Mouse (Mus musculus): Measurements from ENCODE around the gene Erc2. TPM values are rescaled to one million over a fixed set of nuclear protein-coding genes. Genes with fewer than 3 reads are reported as not detected.

The Erc2 gene
- total and polyA plus RNA-seq, 2 experiments from 2014 or later, result 0.11 to 1.7 TPM

DNA sequence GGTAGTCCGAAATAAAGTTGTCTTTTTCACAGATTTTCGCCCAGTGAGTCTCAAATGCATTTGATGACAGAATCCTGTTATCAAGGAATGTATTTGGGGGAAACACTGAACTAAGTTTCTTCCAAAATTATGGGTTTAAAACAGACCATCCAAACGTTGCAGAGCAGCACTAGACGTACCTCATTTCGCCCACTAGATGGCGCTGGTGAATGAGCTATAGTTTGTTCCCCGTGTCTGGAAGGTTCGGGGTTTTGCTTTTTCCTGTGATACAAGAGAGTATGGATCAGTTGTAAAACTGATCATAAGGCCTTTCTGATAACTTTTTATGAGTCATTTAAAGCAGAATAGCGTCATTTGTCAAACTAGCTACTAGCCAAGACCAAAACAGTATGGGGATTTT, 185.9 kb downstream of the Erc2 start:
- H3K27me3 ChIP-seq (ENCODE audit: control insufficient read depth, insufficient read depth, low read length), result no peaks in the 10 kb centered on the region
- peak; percentile 82 for TF ChIP-seq CTCF (IDR thresholded peaks at IDR 0.05; ENCODE audit: low read depth)
- no peak for TF ChIP-seq EP300 (IDR thresholded peaks at IDR 0.05; ENCODE audit: low read depth)
- H3K4me1 ChIP-seq (ENCODE audit: control insufficient read depth, insufficient read depth), result no peaks in the 10 kb centered on the region
- no peak overlapping the region for H3K4me2 ChIP-seq (ENCODE audit: low read depth, low read length)
- H3K4me3 ChIP-seq (ENCODE audit: low read depth, low read length), result no peak overlapping the region
- no peaks in the 10 kb centered on the region for H3K36me3 ChIP-seq (replicated peaks; ENCODE audit: control insufficient read depth, insufficient read depth, low read length)
- no peak overlapping the region for H3K9ac ChIP-seq (replicated peaks; ENCODE audit: low read depth, low read length)
- H3K9me3 ChIP-seq (replicated peaks; ENCODE audit: control insufficient read depth, low read length), result no peaks in the 10 kb centered on the region
- ATAC-seq (ENCODE audit: insufficient read depth, low read depth), result no peak
- H3K27ac ChIP-seq (ENCODE audit: low read depth), result no peak overlapping the region
- DNase-seq (ENCODE audit: low spot score), result peak; percentile 45
- WGBS, result 2% methylated on average over 9 of the region's 9 CpGs

DNA sequence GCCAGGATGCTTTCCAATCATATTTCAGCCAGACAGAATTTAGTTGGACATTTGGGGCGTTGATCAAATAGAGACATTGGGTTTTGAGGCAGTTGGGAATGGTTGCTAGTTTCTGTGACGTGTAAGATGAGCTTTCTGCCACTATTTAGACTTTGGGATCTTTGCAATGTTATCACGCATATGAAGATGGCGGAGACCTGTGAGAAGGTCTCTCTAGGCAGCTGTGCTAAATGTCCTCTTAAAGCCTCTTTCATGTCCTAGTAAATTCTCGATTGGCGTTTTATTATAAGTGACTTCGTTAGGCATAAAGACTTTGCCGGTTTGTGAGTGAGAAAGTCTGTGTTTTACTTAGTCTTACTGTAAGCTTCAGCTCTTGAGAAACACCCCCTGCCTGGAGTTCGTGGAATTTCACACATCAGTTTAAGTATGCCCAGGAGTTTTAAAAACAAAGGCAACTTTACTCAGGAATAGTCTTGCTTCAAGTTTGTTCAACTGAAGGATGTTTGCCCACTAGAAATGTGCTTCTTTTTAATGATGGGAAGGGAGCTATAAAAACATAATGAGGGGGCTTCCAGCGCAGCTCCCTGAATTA, 186.4 kb downstream of the Erc2 start:
- Histone ChIP-seq H3K9ac (replicated peaks; ENCODE audit: low read depth, low read length) (no peak overlapping the region), H3K36me3 (replicated peaks; ENCODE audit: control insufficient read depth, insufficient read depth, low read length) (no peaks in the 10 kb centered on the region), H3K4me1 (ENCODE audit: control insufficient read depth, insufficient read depth) (no peaks in the 10 kb centered on the region), H3K27ac (ENCODE audit: low read depth) (no peak overlapping the region), H3K4me3 (ENCODE audit: low read depth, low read length) (no peak overlapping the region), H3K9me3 (replicated peaks; ENCODE audit: control insufficient read depth, low read length) (no peaks in the 10 kb centered on the region), H3K27me3 (ENCODE audit: control insufficient read depth, insufficient read depth, low read length) (no peaks in the 10 kb centered on the region), H3K4me2 (ENCODE audit: low read depth, low read length) (no peak overlapping the region)
- TF ChIP-seq CTCF (IDR thresholded peaks at IDR 0.05; ENCODE audit: low read depth) (no peak), EP300 (IDR thresholded peaks at IDR 0.05; ENCODE audit: low read depth) (no peak)
- DNase-seq (ENCODE audit: low spot score) (no peak), ATAC-seq (ENCODE audit: insufficient read depth, low read depth) (no peak)
- 47% methylated on average over 10 of the region's 10 CpGs for WGBS

DNA sequence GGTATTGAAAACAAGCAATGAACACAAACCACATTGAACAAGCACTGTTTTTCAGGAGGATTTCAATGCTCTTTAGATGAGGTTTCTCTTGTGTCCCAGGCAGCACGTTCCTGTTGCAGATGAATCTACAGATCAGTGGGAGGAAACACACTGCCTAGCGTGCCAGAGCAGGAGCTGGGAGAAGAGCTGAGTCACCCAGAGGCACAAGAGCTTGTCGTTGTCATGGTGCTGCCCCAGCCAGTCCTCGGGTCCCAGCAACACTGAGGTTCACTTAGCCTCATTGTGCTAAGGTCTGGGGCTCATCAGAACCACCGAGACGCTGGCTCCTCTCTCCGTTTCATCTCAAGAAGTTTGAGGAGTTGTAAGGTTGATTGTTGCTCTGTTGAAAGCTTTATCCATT, 188.6 kb downstream of the Erc2 start:
- H3K4me2 ChIP-seq (ENCODE audit: low read depth, low read length), result no peak overlapping the region
- H3K27ac ChIP-seq (ENCODE audit: low read depth), result no peak overlapping the region
- WGBS, result 29% methylated on average over 7 of the region's 7 CpGs
- no peak for DNase-seq (ENCODE audit: low spot score)
- no peak overlapping the region for H3K9ac ChIP-seq (replicated peaks; ENCODE audit: low read depth, low read length)
- H3K9me3 ChIP-seq (replicated peaks; ENCODE audit: control insufficient read depth, low read length), result no peaks in the 10 kb centered on the region
- no peak overlapping the region for H3K4me3 ChIP-seq (ENCODE audit: low read depth, low read length)
- no peak for TF ChIP-seq CTCF (IDR thresholded peaks at IDR 0.05; ENCODE audit: low read depth)
- no peak for TF ChIP-seq EP300 (IDR thresholded peaks at IDR 0.05; ENCODE audit: low read depth)
- ATAC-seq (ENCODE audit: insufficient read depth, low read depth), result no peak
- H3K36me3 ChIP-seq (replicated peaks; ENCODE audit: control insufficient read depth, insufficient read depth, low read length), result no peaks in the 10 kb centered on the region
- no peaks in the 10 kb centered on the region for H3K4me1 ChIP-seq (ENCODE audit: control insufficient read depth, insufficient read depth)
- no peaks in the 10 kb centered on the region for H3K27me3 ChIP-seq (ENCODE audit: control insufficient read depth, insufficient read depth, low read length)

DNA sequence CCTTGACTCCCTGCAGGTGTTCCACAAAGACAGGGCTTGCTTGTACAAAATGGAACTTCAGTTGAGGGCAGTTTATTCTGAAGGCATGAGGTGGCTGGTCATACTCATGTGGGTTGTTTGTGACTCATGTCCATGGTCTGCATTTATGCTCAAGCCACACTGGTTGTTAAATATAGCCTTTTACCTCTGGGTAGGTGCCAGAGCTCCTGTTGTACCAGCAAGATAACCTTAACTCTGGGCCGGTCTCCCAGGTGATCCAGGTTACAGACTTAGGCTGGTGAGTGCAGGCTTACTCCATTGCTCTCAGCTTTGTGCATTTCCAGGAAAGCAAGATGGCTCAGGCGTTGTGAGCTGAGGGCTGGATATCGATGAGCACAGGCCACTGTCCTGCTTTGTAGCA, 189.4 kb downstream of the Erc2 start:
- no peaks in the 10 kb centered on the region for H3K27me3 ChIP-seq (ENCODE audit: control insufficient read depth, insufficient read depth, low read length)
- H3K36me3 ChIP-seq (replicated peaks; ENCODE audit: control insufficient read depth, insufficient read depth, low read length), result no peaks in the 10 kb centered on the region
- no peak overlapping the region for H3K9ac ChIP-seq (replicated peaks; ENCODE audit: low read depth, low read length)
- H3K4me3 ChIP-seq (ENCODE audit: low read depth, low read length), result no peak overlapping the region
- ATAC-seq (ENCODE audit: insufficient read depth, low read depth) (no peak), DNase-seq (ENCODE audit: low spot score) (no peak)
- no peak overlapping the region for H3K4me2 ChIP-seq (ENCODE audit: low read depth, low read length)
- no peak for TF ChIP-seq CTCF (IDR thresholded peaks at IDR 0.05; ENCODE audit: low read depth)
- no peak for TF ChIP-seq EP300 (IDR thresholded peaks at IDR 0.05; ENCODE audit: low read depth)
- WGBS, result 72% methylated on average over 3 of the region's 3 CpGs
- no peaks in the 10 kb centered on the region for H3K9me3 ChIP-seq (replicated peaks; ENCODE audit: control insufficient read depth, low read length)
- H3K4me1 ChIP-seq (ENCODE audit: control insufficient read depth, insufficient read depth), result no peaks in the 10 kb centered on the region
- no peak overlapping the region for H3K27ac ChIP-seq (ENCODE audit: low read depth)

DNA sequence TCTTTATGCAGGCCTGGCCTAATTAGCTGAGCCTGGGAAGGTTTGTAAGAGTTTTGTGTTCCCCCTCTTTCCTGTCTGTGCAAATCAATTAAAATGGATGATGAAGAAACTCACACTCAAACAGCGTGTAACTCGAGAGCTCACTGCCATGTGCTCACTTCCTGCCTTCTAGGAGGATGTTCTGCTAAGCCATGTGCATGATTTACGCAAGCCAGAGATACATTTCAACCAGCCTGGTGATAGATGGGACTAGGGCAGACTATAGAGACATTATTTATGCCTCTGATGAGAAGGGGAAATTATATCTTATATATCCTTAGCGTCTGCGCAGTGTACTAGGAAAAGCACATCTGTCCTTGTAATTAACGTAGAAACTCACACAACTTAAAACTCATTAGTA, 193.5 kb downstream of the Erc2 start:
- ATAC-seq (ENCODE audit: insufficient read depth, low read depth) (no peak), DNase-seq (ENCODE audit: low spot score) (no peak)
- Histone ChIP-seq H3K27me3 (ENCODE audit: control insufficient read depth, insufficient read depth, low read length) (no peaks in the 10 kb centered on the region), H3K9me3 (replicated peaks; ENCODE audit: control insufficient read depth, low read length) (no peaks in the 10 kb centered on the region), H3K4me3 (ENCODE audit: low read depth, low read length) (no peak overlapping the region), H3K4me2 (ENCODE audit: low read depth, low read length) (no peak overlapping the region), H3K9ac (replicated peaks; ENCODE audit: low read depth, low read length) (no peak overlapping the region), H3K4me1 (ENCODE audit: control insufficient read depth, insufficient read depth) (no peaks in the 10 kb centered on the region), H3K27ac (ENCODE audit: low read depth) (no peak overlapping the region), H3K36me3 (replicated peaks; ENCODE audit: control insufficient read depth, insufficient read depth, low read length) (no peaks in the 10 kb centered on the region)
- 78% methylated on average over 6 of the region's 6 CpGs for WGBS
- TF ChIP-seq CTCF (IDR thresholded peaks at IDR 0.05; ENCODE audit: low read depth), result no peak
- TF ChIP-seq EP300 (IDR thresholded peaks at IDR 0.05; ENCODE audit: low read depth), result no peak

DNA sequence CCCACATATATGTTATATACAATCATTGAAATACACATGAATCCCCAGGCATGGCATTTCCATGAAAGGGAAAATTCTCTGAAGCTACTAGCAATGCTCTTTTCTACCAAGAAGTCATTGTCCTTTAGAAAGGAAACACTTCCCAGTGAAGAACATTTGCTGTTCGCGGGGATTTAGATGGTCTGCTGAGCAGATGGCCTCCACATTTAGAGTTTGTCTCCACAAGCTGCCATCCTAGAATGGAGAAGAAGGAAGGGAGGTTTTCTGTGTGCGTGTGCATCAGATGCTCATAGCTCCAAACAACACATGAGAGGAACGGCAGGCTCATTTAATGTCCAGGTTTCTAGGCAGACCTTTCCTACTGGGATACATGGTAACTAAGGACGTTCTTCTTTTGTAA, 196.8 kb downstream of the Erc2 start:
- H3K4me2 ChIP-seq (ENCODE audit: low read depth, low read length), result no peak overlapping the region
- no peak for TF ChIP-seq CTCF (IDR thresholded peaks at IDR 0.05; ENCODE audit: low read depth)
- no peak for TF ChIP-seq EP300 (IDR thresholded peaks at IDR 0.05; ENCODE audit: low read depth)
- H3K27me3 ChIP-seq (ENCODE audit: control insufficient read depth, insufficient read depth, low read length), result no peaks in the 10 kb centered on the region
- H3K4me1 ChIP-seq (ENCODE audit: control insufficient read depth, insufficient read depth), result no peaks in the 10 kb centered on the region
- H3K36me3 ChIP-seq (replicated peaks; ENCODE audit: control insufficient read depth, insufficient read depth, low read length), result no peaks in the 10 kb centered on the region
- no peak overlapping the region for H3K27ac ChIP-seq (ENCODE audit: low read depth)
- WGBS, result 85% methylated on average over 5 of the region's 5 CpGs
- DNase-seq (ENCODE audit: low spot score) (no peak), ATAC-seq (ENCODE audit: insufficient read depth, low read depth) (no peak)
- no peak overlapping the region for H3K9ac ChIP-seq (replicated peaks; ENCODE audit: low read depth, low read length)
- no peaks in the 10 kb centered on the region for H3K9me3 ChIP-seq (replicated peaks; ENCODE audit: control insufficient read depth, low read length)
- no peak overlapping the region for H3K4me3 ChIP-seq (ENCODE audit: low read depth, low read length)
